Mouse (Mus musculus): ENCODE data around the gene Lrp1. TPM values are rescaled to one million over a fixed set of nuclear protein-coding genes. Genes with fewer than 3 reads are reported as not detected.
A peak's percentile ranks its signal among the peaks of the same experiment; 100 is the strongest.

The Lrp1 gene
- polyA plus RNA-seq, 1 experiment: 269 TPM

- no peak for DNase-seq (ENCODE audit: low read depth)
- no peak for TF ChIP-seq CTCF (IDR thresholded peaks at IDR 0.05; ENCODE audit: borderline replicate concordance, extremely low read depth, insufficient read depth, insufficient read length)
- TF ChIP-seq POLR2A (IDR thresholded peaks at IDR 0.05; ENCODE audit: borderline replicate concordance, extremely low read depth, insufficient read depth, insufficient read length, poor library complexity, severe bottlenecking): no peak
Observed at GRCm38 (mm10) chr10:127566553-127567326, 54.2 kb downstream of the Lrp1 start.

- no peak for DNase-seq (ENCODE audit: low read depth)
- TF ChIP-seq POLR2A (IDR thresholded peaks at IDR 0.05; ENCODE audit: borderline replicate concordance, extremely low read depth, insufficient read depth, insufficient read length, poor library complexity, severe bottlenecking): no peak
- no peak for TF ChIP-seq CTCF (IDR thresholded peaks at IDR 0.05; ENCODE audit: borderline replicate concordance, extremely low read depth, insufficient read depth, insufficient read length)
Observed at GRCm38 (mm10) chr10:127564301-127564700, 56.6 kb downstream of the Lrp1 start.

GRCm38 (mm10) chr10:127563840-127564239 is 57.1 kb downstream of the Lrp1 start:
- TF ChIP-seq POLR2A (IDR thresholded peaks at IDR 0.05; ENCODE audit: borderline replicate concordance, extremely low read depth, insufficient read depth, insufficient read length, poor library complexity, severe bottlenecking) (no peak), CTCF (IDR thresholded peaks at IDR 0.05; ENCODE audit: borderline replicate concordance, extremely low read depth, insufficient read depth, insufficient read length) (no peak)

GRCm38 (mm10) chr10:127561145-127561544 is 59.8 kb downstream of the Lrp1 start:
- DNase-seq (ENCODE audit: low read depth): no peak
- peak; percentile 15; the same call in 1 of the 2 replicates for TF ChIP-seq CTCF (IDR thresholded peaks at IDR 0.05; ENCODE audit: borderline replicate concordance, extremely low read depth, insufficient read depth, insufficient read length)
- TF ChIP-seq POLR2A (IDR thresholded peaks at IDR 0.05; ENCODE audit: borderline replicate concordance, extremely low read depth, insufficient read depth, insufficient read length, poor library complexity, severe bottlenecking): no peak

More at GRCm38 (mm10) chr10:127563840-127564239, 57.1 kb downstream of the Lrp1 start:
- DNase-seq (ENCODE audit: low read depth): no peak

GRCm38 (mm10) chr10:127557397-127557796 is 63.6 kb downstream of the Lrp1 start:
- DNase-seq (ENCODE audit: low read depth): no peak
- TF ChIP-seq CTCF (IDR thresholded peaks at IDR 0.05; ENCODE audit: borderline replicate concordance, extremely low read depth, insufficient read depth, insufficient read length) (peak; percentile 36; the same call in 1 of the 2 replicates), POLR2A (IDR thresholded peaks at IDR 0.05; ENCODE audit: borderline replicate concordance, extremely low read depth, insufficient read depth, insufficient read length, poor library complexity, severe bottlenecking) (no peak)

- TF ChIP-seq CTCF (IDR thresholded peaks at IDR 0.05; ENCODE audit: borderline replicate concordance, extremely low read depth, insufficient read depth, insufficient read length) (peak; percentile 73), POLR2A (IDR thresholded peaks at IDR 0.05; ENCODE audit: borderline replicate concordance, extremely low read depth, insufficient read depth, insufficient read length, poor library complexity, severe bottlenecking) (no peak)
- DNase-seq (ENCODE audit: low read depth): peak; percentile 50
Observed at GRCm38 (mm10) chr10:127555703-127556102, 65.2 kb downstream of the Lrp1 start.

- DNase-seq (ENCODE audit: low read depth): no peak
- TF ChIP-seq CTCF (IDR thresholded peaks at IDR 0.05; ENCODE audit: borderline replicate concordance, extremely low read depth, insufficient read depth, insufficient read length) (no peak), POLR2A (IDR thresholded peaks at IDR 0.05; ENCODE audit: borderline replicate concordance, extremely low read depth, insufficient read depth, insufficient read length, poor library complexity, severe bottlenecking) (no peak)
Observed at GRCm38 (mm10) chr10:127549892-127550291, 71.1 kb downstream of the Lrp1 start.

- TF ChIP-seq CTCF (IDR thresholded peaks at IDR 0.05; ENCODE audit: borderline replicate concordance, extremely low read depth, insufficient read depth, insufficient read length): no peak
- TF ChIP-seq POLR2A (IDR thresholded peaks at IDR 0.05; ENCODE audit: borderline replicate concordance, extremely low read depth, insufficient read depth, insufficient read length, poor library complexity, severe bottlenecking): no peak
- no peak for DNase-seq (ENCODE audit: low read depth)
Observed at GRCm38 (mm10) chr10:127548236-127548635, 72.7 kb downstream of the Lrp1 start.

GRCm38 (mm10) chr10:127546505-127546904 is 74.4 kb downstream of the Lrp1 start:
- no peak for DNase-seq (ENCODE audit: low read depth)
- TF ChIP-seq CTCF (IDR thresholded peaks at IDR 0.05; ENCODE audit: borderline replicate concordance, extremely low read depth, insufficient read depth, insufficient read length) (peak; percentile 21; the same call in 1 of the 2 replicates), POLR2A (IDR thresholded peaks at IDR 0.05; ENCODE audit: borderline replicate concordance, extremely low read depth, insufficient read depth, insufficient read length, poor library complexity, severe bottlenecking) (no peak)

GRCm38 (mm10) chr10:127544375-127544774 is 76.6 kb downstream of the Lrp1 start:
- DNase-seq (ENCODE audit: low read depth): no peak
- TF ChIP-seq POLR2A (IDR thresholded peaks at IDR 0.05; ENCODE audit: borderline replicate concordance, extremely low read depth, insufficient read depth, insufficient read length, poor library complexity, severe bottlenecking) (no peak), CTCF (IDR thresholded peaks at IDR 0.05; ENCODE audit: borderline replicate concordance, extremely low read depth, insufficient read depth, insufficient read length) (no peak)

- DNase-seq (ENCODE audit: low read depth): no peak
- TF ChIP-seq POLR2A (IDR thresholded peaks at IDR 0.05; ENCODE audit: borderline replicate concordance, extremely low read depth, insufficient read depth, insufficient read length, poor library complexity, severe bottlenecking) (no peak), CTCF (IDR thresholded peaks at IDR 0.05; ENCODE audit: borderline replicate concordance, extremely low read depth, insufficient read depth, insufficient read length) (no peak)
Observed at GRCm38 (mm10) chr10:127543916-127544315, 77.0 kb downstream of the Lrp1 start.

- DNase-seq (ENCODE audit: low read depth): no peak
- TF ChIP-seq POLR2A (IDR thresholded peaks at IDR 0.05; ENCODE audit: borderline replicate concordance, extremely low read depth, insufficient read depth, insufficient read length, poor library complexity, severe bottlenecking) (no peak), CTCF (IDR thresholded peaks at IDR 0.05; ENCODE audit: borderline replicate concordance, extremely low read depth, insufficient read depth, insufficient read length) (no peak)
Observed at GRCm38 (mm10) chr10:127542720-127543119, 78.2 kb downstream of the Lrp1 start.
